Mouse (Mus musculus): Measurements from ENCODE around the gene Rnf20.

DNA sequence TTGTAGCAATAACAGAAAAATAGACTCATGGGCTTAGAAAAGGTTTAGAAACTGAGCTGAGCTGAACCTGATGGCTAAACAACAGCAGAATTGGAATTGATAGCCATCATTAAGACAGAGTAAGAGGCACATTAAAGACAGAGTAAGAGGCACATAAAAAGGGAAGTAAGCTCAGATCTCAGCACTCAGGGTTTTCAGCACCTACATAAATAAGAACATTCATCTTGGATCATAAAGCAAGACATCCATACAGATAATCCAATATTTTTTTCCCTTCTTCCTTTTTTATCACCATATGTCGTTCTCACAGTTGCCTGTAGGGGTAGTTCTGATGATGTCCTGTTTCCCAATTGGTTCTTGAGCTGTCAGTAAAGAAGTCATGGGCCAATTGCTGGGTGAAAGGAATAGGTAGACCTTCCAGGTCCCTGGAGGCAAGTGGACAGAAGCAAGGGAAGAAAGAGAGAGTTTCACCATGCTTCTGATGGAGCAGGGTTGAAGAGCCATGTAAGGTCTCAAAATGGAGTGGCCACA is 27.7 kb upstream of the Rnf20 start:
- no peak for TF ChIP-seq CHD2 (IDR thresholded peaks at IDR 0.05; ENCODE audit: low read depth, low read length)
- no peak for TF ChIP-seq ZC3H11A (IDR thresholded peaks at IDR 0.05; ENCODE audit: borderline replicate concordance, low read depth, low read length)
